Mouse (Mus musculus) kidney, postnatal 36 days (tissue): ENCODE data around the gene Mrpl4.
"Not testable (repeated sequence)": the region's sequence is repeated elsewhere in the genome, so short reads cannot be mapped to it uniquely, and the experiment has no call there.

Experiments
- DNase-seq, 2 experiments: peaks; one replicate each; pipeline ENCODE4 v3.0.0; 2021 to 2022; ENCODE audit warnings: mixed read lengths in 2 of 2

Gene Mrpl4

GRCm38 (mm10) chr9:20986952-20987686, 15.4 kb upstream of the Mrpl4 start:
- no peak for DNase-seq

- no peak for DNase-seq
These were observed 14.6 kb upstream of the Mrpl4 start for GRCm38 (mm10) chr9:20987953-20988352.

GRCm38 (mm10) chr9:20990861-20991260, 11.7 kb upstream of the Mrpl4 start:
- DNase-seq = peak; percentile 74 to 82

- DNase-seq = no peak
These were observed 11.0 kb upstream of the Mrpl4 start for GRCm38 (mm10) chr9:20991587-20991986.

GRCm38 (mm10) chr9:20993165-20993898, 9.2 kb upstream of the Mrpl4 start:
- no peak for DNase-seq

GRCm38 (mm10) chr9:20995069-20995468, 7.5 kb upstream of the Mrpl4 start:
- peak; percentile 68 to 85 for DNase-seq

GRCm38 (mm10) chr9:20997065-20997464, 5.5 kb upstream of the Mrpl4 start:
- no peak for DNase-seq

GRCm38 (mm10) chr9:20998337-20998736, 4.2 kb upstream of the Mrpl4 start:
- not testable (repeated sequence) for DNase-seq

- peak; percentile 74 to 76 for DNase-seq
These were observed 1.7 kb upstream of the Mrpl4 start for GRCm38 (mm10) chr9:21000811-21001210.

- no peak for DNase-seq
These were observed 812 bp upstream of the Mrpl4 start for GRCm38 (mm10) chr9:21001651-21002200.

GRCm38 (mm10) chr9:21002270-21002626, 290 bp upstream of the Mrpl4 start:
- DNase-seq = no peak

- DNase-seq = no peak
These were observed 4.9 kb downstream of the Mrpl4 start for GRCm38 (mm10) chr9:21007313-21007952.

GRCm38 (mm10) chr9:21008007-21008406, 5.5 kb downstream of the Mrpl4 start:
- no peak for DNase-seq

- no peak for DNase-seq
These were observed 7.8 kb downstream of the Mrpl4 start for GRCm38 (mm10) chr9:21010362-21010761.

GRCm38 (mm10) chr9:21010939-21011541, 8.5 kb downstream of the Mrpl4 start:
- not testable (repeated sequence) for DNase-seq

- DNase-seq = peak; percentile 52 to 65
These were observed 9.3 kb downstream of the Mrpl4 start for GRCm38 (mm10) chr9:21011846-21012312.

- DNase-seq = no peak
These were observed 9.8 kb downstream of the Mrpl4 start for GRCm38 (mm10) chr9:21012368-21012767.

GRCm38 (mm10) chr9:21014691-21015570, 12.4 kb downstream of the Mrpl4 start:
- peak; percentile 71 to 79 for DNase-seq

GRCm38 (mm10) chr9:21015571-21016130, 13.1 kb downstream of the Mrpl4 start, which contains the start of gene Icam1:
Gene Icam1 (plus strand): TSS chr9:21015985.
- peak; percentile 90 to 93 for DNase-seq

- DNase-seq = peak in 1 of 2 experiments; percentile 52
These were observed 14.0 kb downstream of the Mrpl4 start for GRCm38 (mm10) chr9:21016331-21017176.
